Mouse (Mus musculus) forebrain, embryonic 15.5 days (tissue): ENCODE measurements at regions not wholly inside any gene's neighbourhood (a gene's known extent, or its start where the extent isn't known, plus 50 kb on each side); places are given as distances from the start of the nearest gene placed in this dataset.

Source experiments
- ATAC-seq: fragments of 200-750 bp; cut with Nextera tagmentation; replicated peaks from 2 replicates; pipeline ENCODE4 v1.8.0; 2017; ENCODE audit warnings: mild to moderate bottlenecking, moderate TSS enrichment, moderate library complexity
- H3K27ac ChIP-seq: fragments of 300-500 bp; sonication (generic); replicated peaks from 2 replicates; pipeline ENCODE4 v1.5.1; 2015; ENCODE audit warnings: mild to moderate bottlenecking, inconsistent platforms
- H3K27me3 ChIP-seq: fragments of 300-500 bp; sonication (generic); 2 replicates; pipeline ENCODE4 v1.6.1; 2015; ENCODE audit warnings: inconsistent platforms
- H3K36me3 ChIP-seq: fragments of 300-500 bp; sonication (generic); 2 replicates; pipeline ENCODE4 v1.6.1; 2015; ENCODE audit warnings: mild to moderate bottlenecking, inconsistent platforms
- H3K4me1 ChIP-seq: fragments of 300-500 bp; sonication (generic); 2 replicates; pipeline ENCODE4 v1.6.1; 2015; ENCODE audit warnings: inconsistent platforms
- H3K4me2 ChIP-seq: fragments of 300-500 bp; sonication (generic); replicated peaks from 2 replicates; pipeline ENCODE4 v1.6.1; 2015; ENCODE audit warnings: mild to moderate bottlenecking, inconsistent platforms
- H3K4me3 ChIP-seq: fragments of 300-500 bp; sonication (generic); 2 replicates; pipeline ENCODE4 v1.5.1; 2015; ENCODE audit warnings: mild to moderate bottlenecking, inconsistent platforms
- H3K9ac ChIP-seq: fragments of 300-500 bp; sonication (generic); replicated peaks from 2 replicates; pipeline ENCODE4 v1.6.1; 2015; ENCODE audit warnings: mild to moderate bottlenecking, inconsistent platforms
- H3K9me3 ChIP-seq: fragments of 300-500 bp; sonication (generic); 2 replicates; pipeline ENCODE4 v1.6.1; 2016; ENCODE audit warnings: inconsistent platforms
- WGBS: fragments of 180-500 bp; shearing (Covaris S2); methylation state at CpG from one replicate; pipeline ENCODE4 v1.1.7; 2015; ENCODE audit warnings: mixed read lengths; 5-methylcytosine and 5-hydroxymethylcytosine counted together

DNA sequence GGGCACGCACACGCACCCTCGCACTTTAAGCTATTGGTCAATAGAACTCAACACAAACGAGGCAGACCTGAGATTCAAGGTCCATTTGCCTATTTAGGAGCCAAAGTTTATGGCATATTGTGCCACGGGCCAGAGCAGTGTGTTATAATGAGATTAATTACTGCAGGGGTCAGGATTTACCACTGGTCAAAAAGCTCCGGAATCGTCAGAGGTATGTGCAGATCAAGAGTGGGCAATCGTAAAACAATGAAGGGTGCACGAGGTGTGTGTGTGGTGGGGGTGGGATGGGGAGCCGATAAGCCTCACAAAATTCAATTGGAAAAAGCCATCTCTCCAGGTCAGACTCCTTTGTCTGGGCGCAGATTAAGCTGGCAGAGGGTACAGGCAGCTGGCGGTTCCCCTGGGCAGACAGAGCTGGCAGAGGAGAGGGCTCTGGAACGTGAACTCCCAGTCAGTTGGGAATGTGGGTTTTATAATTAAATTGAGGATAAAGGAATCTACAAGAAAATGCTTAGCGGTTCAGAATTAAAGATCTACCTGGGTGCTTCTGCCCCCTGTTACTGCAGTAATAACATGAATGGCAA lies 97.4 kb upstream of the Itga6 start:
- WGBS: 44% methylated on average over 14 of the region's 14 CpGs
- Histone ChIP-seq H3K9me3 (no peaks in the 10 kb centered on the region), H3K4me2 (no peak overlapping the region), H3K36me3 (no peaks in the 10 kb centered on the region), H3K4me3 (no peak overlapping the region), H3K27ac (0 out of 2 replicates have a peak overlapping the region, but pooled peaks have one; percentile 6), H3K27me3 (no peaks in the 10 kb centered on the region), H3K4me1 (peaks cover 29% of the 10 kb centered on the region), H3K9ac (no peak overlapping the region)
- 0 out of 2 replicates have a peak, but pooled peaks have one; percentile 33 for ATAC-seq

DNA sequence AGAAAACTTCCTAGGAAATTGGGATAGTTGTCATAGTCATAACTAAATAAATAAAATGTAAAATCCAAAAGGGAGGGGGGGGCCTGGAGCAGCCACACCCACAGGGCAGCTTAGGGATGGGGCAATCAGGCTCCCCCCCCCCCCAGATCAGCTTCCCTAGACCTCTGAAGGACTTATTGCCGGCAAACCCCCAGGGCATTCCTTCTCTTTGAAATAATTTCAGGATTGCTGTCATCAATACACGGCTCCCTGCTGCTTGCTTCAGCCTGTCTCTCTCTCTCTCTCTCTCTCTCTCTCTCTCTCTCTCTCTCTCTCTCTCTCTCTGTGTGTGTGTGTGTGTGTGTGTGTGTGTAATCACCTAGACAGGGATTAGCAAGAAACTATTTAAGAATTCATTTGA lies 93.8 kb upstream of the Itga6 start:
- ATAC-seq: no peak
- no peaks in the 10 kb centered on the region for H3K9me3 ChIP-seq
- H3K4me2 ChIP-seq: no peak overlapping the region

GRCm38 (mm10) chr2:71652261-71652801 lies 93.1 kb upstream of the Itga6 start:
- peak; percentile 18; the same call in 1 of the 2 replicates for ATAC-seq
- Histone ChIP-seq H3K9ac (no peak overlapping the region), H3K36me3 (no peaks in the 10 kb centered on the region), H3K4me1 (peaks cover 47% of the 10 kb centered on the region), H3K27ac (peak overlapping the region; percentile 77), H3K9me3 (no peaks in the 10 kb centered on the region), H3K4me2 (peak overlapping the region; percentile 28), H3K4me3 (no peak overlapping the region), H3K27me3 (no peaks in the 10 kb centered on the region)
- 5% methylated on average over 9 of the region's 9 CpGs for WGBS

More for the DNA sequence above, 93.8 kb upstream of the Itga6 start:
- 0% methylated on average over 2 of the region's 2 CpGs for WGBS
- H3K4me1 ChIP-seq: peaks cover 47% of the 10 kb centered on the region
- H3K27ac ChIP-seq: peak overlapping the region; percentile 77
- no peak overlapping the region for H3K4me3 ChIP-seq
- no peaks in the 10 kb centered on the region for H3K27me3 ChIP-seq
- H3K9ac ChIP-seq: no peak overlapping the region
- no peaks in the 10 kb centered on the region for H3K36me3 ChIP-seq

GRCm38 (mm10) chr2:71654817-71655503 lies 90.5 kb upstream of the Itga6 start:
- Histone ChIP-seq H3K9ac (no peak overlapping the region), H3K4me3 (no peak overlapping the region), H3K9me3 (no peaks in the 10 kb centered on the region), H3K4me2 (no peak overlapping the region), H3K36me3 (no peaks in the 10 kb centered on the region), H3K27me3 (no peaks in the 10 kb centered on the region), H3K4me1 (peaks cover 34% of the 10 kb centered on the region), H3K27ac (0 out of 2 replicates have a peak overlapping the region, but pooled peaks have one; percentile 21)
- ATAC-seq: peak; percentile 27; the same call in 1 of the 2 replicates
- WGBS: 8% methylated on average over 8 of the region's 8 CpGs

- WGBS: 1% methylated on average over 19 of the region's 19 CpGs
- H3K27me3 ChIP-seq: no peaks in the 10 kb centered on the region
- peak overlapping the region; percentile 28 for H3K4me3 ChIP-seq
- H3K9me3 ChIP-seq: no peaks in the 10 kb centered on the region
- H3K27ac ChIP-seq: 0 out of 2 replicates have a peak overlapping the region, but pooled peaks have one; percentile 21
- peaks cover 32% of the 10 kb centered on the region for H3K4me1 ChIP-seq
- H3K9ac ChIP-seq: peak overlapping the region; percentile 38
- no peaks in the 10 kb centered on the region for H3K36me3 ChIP-seq
- peak overlapping the region; percentile 50 for H3K4me2 ChIP-seq
- peak; percentile 59 for ATAC-seq
These were observed 89.7 kb upstream of the Itga6 start for GRCm38 (mm10) chr2:71655504-71656390.

GRCm38 (mm10) chr2:71656611-71657244 lies 88.7 kb upstream of the Itga6 start:
- no peak for ATAC-seq
- Histone ChIP-seq H3K36me3 (no peaks in the 10 kb centered on the region), H3K27ac (no peak overlapping the region), H3K4me1 (peaks cover 29% of the 10 kb centered on the region), H3K9ac (no peak overlapping the region), H3K4me2 (no peak overlapping the region), H3K27me3 (no peaks in the 10 kb centered on the region), H3K9me3 (no peaks in the 10 kb centered on the region), H3K4me3 (no peak overlapping the region)
- WGBS: 53% methylated on average over 8 of the region's 8 CpGs

- Histone ChIP-seq H3K4me2 (no peak overlapping the region), H3K27me3 (no peaks in the 10 kb centered on the region), H3K4me1 (no peaks in the 10 kb centered on the region), H3K4me3 (no peak overlapping the region), H3K9ac (no peak overlapping the region), H3K27ac (no peak overlapping the region), H3K9me3 (no peaks in the 10 kb centered on the region), H3K36me3 (no peaks in the 10 kb centered on the region)
- ATAC-seq: no peak
These were observed 84.0 kb upstream of the Itga6 start for GRCm38 (mm10) chr2:71661438-71661837.

GRCm38 (mm10) chr2:71661986-71662385 lies 83.4 kb upstream of the Itga6 start:
- ATAC-seq: no peak
- H3K4me1 ChIP-seq: no peaks in the 10 kb centered on the region
- H3K9ac ChIP-seq: no peak overlapping the region
- 95% methylated on average over 5 of the region's 5 CpGs for WGBS
- no peak overlapping the region for H3K27ac ChIP-seq
- H3K4me2 ChIP-seq: no peak overlapping the region
- no peaks in the 10 kb centered on the region for H3K9me3 ChIP-seq
- no peaks in the 10 kb centered on the region for H3K27me3 ChIP-seq
- H3K4me3 ChIP-seq: no peak overlapping the region
- H3K36me3 ChIP-seq: no peaks in the 10 kb centered on the region

GRCm38 (mm10) chr2:71663453-71663852 lies 82.0 kb upstream of the Itga6 start:
- H3K4me2 ChIP-seq: no peak overlapping the region
- H3K9ac ChIP-seq: no peak overlapping the region
- no peaks in the 10 kb centered on the region for H3K36me3 ChIP-seq
- no peak for ATAC-seq
- H3K4me3 ChIP-seq: no peak overlapping the region
- 85% methylated on average over 8 of the region's 8 CpGs for WGBS
- no peaks in the 10 kb centered on the region for H3K4me1 ChIP-seq
- H3K27me3 ChIP-seq: no peaks in the 10 kb centered on the region
- no peak overlapping the region for H3K27ac ChIP-seq
- H3K9me3 ChIP-seq: no peaks in the 10 kb centered on the region

DNA sequence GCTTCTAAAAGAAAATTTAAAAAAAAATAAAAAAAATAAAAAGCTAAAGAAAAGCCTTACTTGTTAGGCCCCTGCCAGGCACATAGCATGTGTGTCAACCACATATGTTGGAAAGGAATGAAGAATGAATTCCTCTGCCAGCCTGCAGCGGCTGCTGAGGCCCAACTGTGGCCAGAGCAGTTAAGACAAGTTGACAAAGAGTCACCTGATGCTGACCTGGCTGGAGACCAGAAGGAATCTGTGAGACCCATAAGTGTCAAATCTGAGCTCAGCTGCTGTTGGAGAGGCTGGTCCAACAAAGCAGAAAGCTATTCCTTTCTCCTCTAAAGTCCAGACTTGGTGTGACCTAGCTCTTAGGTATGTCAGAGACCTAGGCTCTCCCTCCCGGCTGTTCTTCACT lies 78.5 kb upstream of the Itga6 start:
- WGBS: 79% methylated on average over 2 of the region's 2 CpGs

DNA sequence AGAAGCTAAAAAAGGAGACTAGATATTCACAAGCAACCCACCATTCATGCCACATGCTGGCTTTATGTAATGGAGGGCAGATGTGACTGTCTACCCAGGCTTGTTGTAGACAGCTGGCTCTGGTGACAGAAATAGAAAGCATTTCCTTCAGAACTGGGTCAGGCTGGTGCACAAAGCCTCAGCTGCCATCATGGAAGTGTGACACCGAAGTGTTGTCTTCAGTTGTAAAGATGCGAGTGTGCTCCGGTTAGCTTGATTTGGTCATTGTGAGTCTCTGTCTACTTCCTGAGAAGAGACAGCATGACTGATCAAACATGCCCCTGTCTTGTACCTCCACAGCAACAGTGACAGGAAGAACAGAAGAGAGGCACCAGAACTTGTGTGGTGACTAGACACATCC lies 77.7 kb upstream of the Itga6 start:
- Histone ChIP-seq H3K9ac (no peak overlapping the region), H3K27ac (no peak overlapping the region), H3K4me3 (no peak overlapping the region), H3K4me1 (no peaks in the 10 kb centered on the region), H3K9me3 (no peaks in the 10 kb centered on the region), H3K27me3 (no peaks in the 10 kb centered on the region), H3K4me2 (no peak overlapping the region), H3K36me3 (no peaks in the 10 kb centered on the region)
- ATAC-seq: no peak
- 92% methylated on average over 3 of the region's 3 CpGs for WGBS

More for the DNA sequence above, 78.5 kb upstream of the Itga6 start:
- Histone ChIP-seq H3K4me2 (no peak overlapping the region), H3K9me3 (no peaks in the 10 kb centered on the region), H3K27me3 (no peaks in the 10 kb centered on the region), H3K4me3 (no peak overlapping the region), H3K9ac (no peak overlapping the region), H3K27ac (no peak overlapping the region), H3K36me3 (no peaks in the 10 kb centered on the region), H3K4me1 (no peaks in the 10 kb centered on the region)
- ATAC-seq: no peak
